Mouse (Mus musculus) cortical plate, adult 2 months (tissue): Measurements from ENCODE around the gene Rpa1.

Source experiments
- CTCF ChIP-seq: fragments of 200-500 bp; IDR thresholded peaks from 2 replicates; pipeline ENCODE4 v1.5.1; 2011; ENCODE audit warnings: mild to moderate bottlenecking, control low read depth, low read length; ENCODE audit not compliant: insufficient read depth; ENCODE audit errors: extremely low read depth
- POLR2A ChIP-seq: fragments of 200-500 bp; IDR thresholded peaks from 2 replicates; pipeline ENCODE4 v1.6.1; 2011; ENCODE audit warnings: mild to moderate bottlenecking, low read length, control low read depth; ENCODE audit not compliant: insufficient read depth; ENCODE audit errors: extremely low read depth

GRCm38 (mm10) chr11:75267826-75268281 lies 80.3 kb downstream of the Rpa1 start:
- no peak for TF ChIP-seq CTCF
- no peak for TF ChIP-seq POLR2A
